Mouse (Mus musculus): ENCODE results near the gene Cfap54.
A peak's percentile ranks its signal among the peaks of the same experiment; 100 is the strongest.

Cfap54 gene

GRCm38 (mm10) chr10:92790247-92790646, 291.2 kb downstream of the Cfap54 start:
- DNase-seq (ENCODE audit: low spot score in 2 of 2) = no peak

GRCm38 (mm10) chr10:92788410-92789096, 292.9 kb downstream of the Cfap54 start:
- DNase-seq (ENCODE audit: low spot score in 2 of 2) = no peak

GRCm38 (mm10) chr10:92782691-92783090, 298.7 kb downstream of the Cfap54 start:
- no peak for DNase-seq (ENCODE audit: low spot score in 2 of 2)

GRCm38 (mm10) chr10:92754359-92754758, 327.1 kb downstream of the Cfap54 start:
- DNase-seq (ENCODE audit: low spot score in 2 of 2) = no peak

GRCm38 (mm10) chr10:92730339-92730738, 351.1 kb downstream of the Cfap54 start:
- peak in 1 of 2 experiments; percentile 13 for DNase-seq (ENCODE audit: low spot score in 2 of 2)

GRCm38 (mm10) chr10:92728723-92729122, 352.7 kb downstream of the Cfap54 start:
- no peak for DNase-seq (ENCODE audit: low spot score in 2 of 2)

All from spleen, postnatal 4 days (tissue).